Mouse (Mus musculus) layer of hippocampus, postnatal 25 days (tissue): ENCODE measurements around the gene Nsd1. TPM values are rescaled to one million over a fixed set of nuclear protein-coding genes. Genes with fewer than 3 reads are reported as not detected.

Experiments
- DNase-seq, 2 experiments: peaks; one replicate each; pipeline ENCODE4 v3.0.0; 2022; ENCODE audit warnings: mixed read lengths in 2 of 2, low spot score in 1 of 2; ENCODE audit errors: extremely low spot score in 1 of 2
- total RNA-seq, 2 experiments: library from RNA; stranded (reverse); gene quantifications; 2 replicates each; pipeline ENCODE4 v1.2.3; 2021

The Nsd1 gene
- total RNA-seq, 2 experiments from 2014 or later = 117 to 140 TPM

- DNase-seq = no peak
These were observed 118.6 kb downstream of the Nsd1 start for GRCm38 (mm10) chr13:55328171-55328570.

DNA sequence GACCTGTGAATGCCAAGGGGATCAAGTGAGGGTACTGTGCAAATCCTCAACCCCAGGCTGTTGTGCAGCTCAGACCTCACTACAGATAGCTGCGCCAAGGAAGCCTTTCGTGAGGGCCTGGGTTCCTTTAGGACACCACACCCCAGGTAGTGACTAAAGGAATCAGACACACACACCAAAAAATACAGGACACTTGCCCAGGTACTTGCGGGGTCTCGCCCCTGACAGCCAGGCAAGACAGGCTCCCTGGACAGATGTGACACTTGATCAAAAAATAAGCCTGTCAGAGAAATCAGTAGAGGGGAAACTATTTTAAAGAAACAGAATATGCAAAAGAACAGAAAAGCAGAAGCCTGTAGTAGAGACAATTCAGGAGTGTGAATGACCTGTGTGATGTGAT, 119.1 kb downstream of the Nsd1 start:
- no peak for DNase-seq

DNA sequence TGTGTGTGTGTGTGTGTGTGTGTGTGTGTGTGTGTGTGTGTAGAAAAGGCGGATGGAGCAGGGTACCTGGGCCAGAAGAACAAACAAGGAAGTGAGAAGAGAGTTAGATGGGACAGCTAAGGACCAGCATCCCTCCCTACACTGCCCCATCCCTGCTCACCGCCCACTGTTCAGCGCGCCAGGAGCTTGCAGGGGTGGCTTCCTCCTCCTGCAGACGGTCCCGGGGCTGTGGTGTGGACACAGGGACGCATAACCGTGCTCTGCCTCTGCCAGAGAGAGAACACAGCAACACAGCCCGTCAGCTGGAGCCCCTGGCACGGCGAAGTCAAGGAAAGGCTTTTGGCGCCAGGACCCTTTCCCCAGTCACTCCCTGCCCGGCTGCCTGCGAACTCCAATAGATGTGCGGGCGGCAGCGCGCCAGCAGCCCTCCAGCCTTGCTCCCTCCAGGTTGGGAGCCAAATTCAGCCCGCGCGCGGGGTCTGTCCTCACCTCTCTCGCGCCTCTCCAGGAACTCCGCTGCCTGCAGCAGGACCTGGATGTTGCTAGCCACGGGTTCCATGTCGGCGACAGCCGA, 119.6 kb downstream of the Nsd1 start:
- DNase-seq = no peak

GRCm38 (mm10) chr13:55329683-55330566, 120.3 kb downstream of the Nsd1 start, which contains the start of gene Mxd3:
Gene Mxd3, minus strand, starts transcription at chr13:55329823.
- peak; percentile 71 to 80 for DNase-seq

GRCm38 (mm10) chr13:55330567-55331400, 121.2 kb downstream of the Nsd1 start:
- no peak for DNase-seq

GRCm38 (mm10) chr13:55332331-55332730, 122.7 kb downstream of the Nsd1 start:
- no peak for DNase-seq

DNA sequence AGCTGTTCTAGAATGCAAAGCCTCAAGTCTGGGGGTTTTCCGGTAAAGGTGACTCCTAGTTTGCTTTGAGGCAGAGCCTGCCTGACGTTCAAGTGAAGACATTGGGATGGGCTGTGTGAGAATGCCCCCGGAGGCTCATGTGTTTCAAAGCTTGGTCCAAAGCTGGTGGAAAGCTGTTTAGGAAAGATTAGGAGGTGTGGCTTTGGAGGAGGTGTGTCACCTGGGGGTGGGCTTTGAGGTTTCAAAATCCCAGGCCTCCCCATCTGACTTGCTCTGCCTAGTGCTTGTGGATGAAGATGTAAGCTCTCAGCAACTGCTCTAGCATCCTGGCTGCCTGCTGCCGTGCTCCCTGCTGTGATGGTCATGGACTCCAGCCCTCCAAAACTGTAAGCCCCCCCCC, 126.1 kb downstream of the Nsd1 start:
- DNase-seq = no peak

DNA sequence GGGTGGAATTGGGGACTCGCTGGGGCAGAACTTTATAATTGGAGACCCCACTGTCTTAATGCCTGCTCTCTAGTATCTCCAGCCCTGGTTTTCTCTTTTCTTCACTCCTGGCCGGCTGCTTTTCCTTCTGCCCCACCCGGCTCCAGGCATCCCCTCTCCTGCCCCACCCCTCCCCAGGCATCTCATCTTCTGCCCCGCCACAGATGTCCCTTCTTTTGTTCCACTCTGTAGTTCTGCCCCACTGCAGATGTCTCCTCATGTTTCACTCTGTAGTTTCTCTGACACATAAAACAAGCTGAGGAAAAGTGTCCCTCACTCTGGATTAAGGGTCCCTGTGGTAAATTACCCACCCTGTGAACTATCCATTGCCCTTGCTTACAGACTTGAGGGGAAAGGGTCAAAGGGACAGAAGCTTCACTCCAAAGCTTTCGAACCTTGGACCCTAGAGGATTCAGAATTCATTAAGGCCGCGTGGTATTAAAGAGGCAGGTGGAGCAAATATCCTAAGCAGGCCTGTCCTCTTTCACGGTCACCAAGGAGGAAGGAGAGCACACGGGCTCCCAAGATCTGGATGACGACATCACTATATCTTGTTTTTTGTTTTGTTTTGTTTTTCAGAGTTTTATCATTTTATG, 127.9 kb downstream of the Nsd1 start:
- DNase-seq = no peak

DNA sequence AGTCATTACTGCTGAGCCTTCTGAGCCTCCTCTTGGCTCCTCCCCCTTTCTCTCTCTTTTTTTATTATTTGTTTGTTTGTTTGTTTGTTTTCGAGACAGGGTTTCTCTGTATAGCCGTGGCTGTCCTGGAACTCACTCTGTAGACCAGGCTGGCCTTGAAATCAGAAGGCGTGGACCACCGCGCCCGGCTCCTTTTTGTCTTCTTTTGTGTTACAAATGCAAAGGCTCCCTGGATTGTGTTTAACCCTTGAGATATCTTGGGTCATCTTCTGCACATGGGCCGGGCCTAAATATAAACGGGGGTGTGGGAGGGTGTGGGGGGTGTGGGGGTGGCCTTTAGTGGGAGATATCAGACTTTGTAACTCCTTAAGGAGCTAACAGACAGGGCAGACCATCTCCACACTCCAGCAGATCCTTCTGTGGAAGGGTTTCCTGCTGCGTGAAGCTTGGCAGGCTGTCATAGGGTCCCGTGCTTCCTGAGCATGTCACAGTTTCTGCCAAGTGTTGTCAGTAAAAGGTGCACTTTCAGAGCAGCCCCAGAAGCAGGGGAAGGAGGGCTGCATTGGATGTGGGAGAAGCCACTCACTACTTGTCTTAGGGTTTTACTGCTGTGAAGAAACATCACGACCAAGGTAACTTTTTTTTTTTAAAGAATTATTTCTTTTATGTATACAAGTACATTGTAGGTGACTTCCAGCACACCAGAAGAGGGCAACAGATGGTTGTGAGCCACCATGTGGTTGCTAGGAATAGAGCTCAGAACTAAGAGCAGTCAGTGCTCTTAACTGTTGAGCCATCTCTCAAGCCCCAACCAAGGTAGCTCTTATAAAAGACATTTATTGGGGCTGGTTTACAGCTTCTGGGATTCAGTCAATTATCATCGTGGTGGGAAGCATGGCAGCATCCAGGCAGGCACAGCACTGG, 128.8 kb downstream of the Nsd1 start:
- DNase-seq = no peak

DNA sequence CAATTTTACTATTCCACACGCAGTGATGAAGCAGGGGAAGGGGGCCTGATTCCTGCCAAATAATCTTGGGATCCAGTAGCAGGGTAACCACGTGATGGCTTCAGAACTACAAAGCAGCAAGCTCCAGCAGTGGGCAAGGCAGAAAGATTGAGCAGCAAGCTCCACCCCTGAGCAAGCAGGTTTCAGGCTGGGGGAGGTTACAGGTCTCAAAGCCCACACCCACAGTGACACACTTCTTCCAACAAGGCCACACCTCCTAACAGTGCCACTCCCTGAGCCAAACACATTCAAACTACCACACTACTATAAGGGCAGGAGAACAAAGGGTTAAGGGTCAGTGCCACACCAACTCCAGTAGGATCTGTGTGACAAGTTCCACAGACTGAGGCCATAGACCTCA, 129.7 kb downstream of the Nsd1 start:
- no peak for DNase-seq

DNA sequence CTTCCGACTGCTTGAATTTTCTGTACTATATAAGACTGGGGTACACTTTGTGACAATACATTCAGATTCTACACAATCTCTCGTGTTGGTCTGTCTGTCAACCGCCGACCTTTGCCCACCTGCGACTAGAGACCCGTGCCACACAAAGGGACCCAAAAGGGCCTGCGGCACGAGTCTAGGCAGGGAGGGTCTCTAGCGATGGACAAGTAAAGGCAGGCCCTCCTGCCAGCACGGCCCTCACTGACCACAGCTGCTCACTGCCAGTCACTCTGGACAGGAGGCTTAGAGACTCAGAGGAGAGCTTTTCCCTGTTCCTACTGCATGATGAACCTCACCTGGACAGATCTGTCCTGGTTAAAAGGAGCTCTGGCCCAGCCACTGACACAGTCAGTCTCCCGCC, 132.9 kb downstream of the Nsd1 start:
- DNase-seq = no peak

DNA sequence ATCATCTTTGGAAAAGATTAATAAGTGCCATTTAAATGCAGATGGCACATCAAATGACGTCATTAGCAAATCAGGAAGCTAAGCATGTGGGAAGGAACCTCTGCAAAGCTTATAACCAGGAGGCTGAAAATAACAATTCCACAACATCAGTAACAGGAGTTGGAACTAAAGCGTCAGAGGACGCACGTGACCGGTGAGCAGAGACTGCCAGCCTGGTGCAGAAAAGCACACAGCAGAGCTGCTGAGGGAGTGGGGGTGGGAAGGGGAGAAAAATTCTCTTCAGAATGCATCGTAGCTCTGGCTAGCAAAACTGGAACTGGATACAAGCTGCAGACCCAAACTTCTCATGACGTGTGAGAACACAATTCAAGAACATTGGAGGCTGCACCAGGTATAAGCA, 134.7 kb downstream of the Nsd1 start:
- DNase-seq = no peak

DNA sequence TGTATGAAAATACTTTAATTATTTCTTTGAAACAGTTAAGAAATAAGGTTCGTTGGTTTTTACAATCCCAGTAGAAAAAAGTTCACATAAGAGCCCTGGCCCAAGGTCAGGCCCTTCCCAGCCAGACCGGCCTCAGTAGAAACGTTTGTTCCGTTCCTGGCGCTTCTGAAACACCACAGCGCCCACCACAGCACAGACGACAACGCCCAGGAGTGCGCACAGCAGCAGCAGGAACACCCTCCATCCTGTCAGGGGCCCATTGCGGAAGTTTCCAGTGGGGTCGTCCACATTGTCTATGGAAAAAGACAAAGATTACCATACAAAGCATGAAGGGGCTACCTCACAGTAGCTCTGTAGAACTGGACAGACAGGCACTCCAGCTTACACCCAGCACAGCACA, 137.2 kb downstream of the Nsd1 start:
- DNase-seq = no peak

DNA sequence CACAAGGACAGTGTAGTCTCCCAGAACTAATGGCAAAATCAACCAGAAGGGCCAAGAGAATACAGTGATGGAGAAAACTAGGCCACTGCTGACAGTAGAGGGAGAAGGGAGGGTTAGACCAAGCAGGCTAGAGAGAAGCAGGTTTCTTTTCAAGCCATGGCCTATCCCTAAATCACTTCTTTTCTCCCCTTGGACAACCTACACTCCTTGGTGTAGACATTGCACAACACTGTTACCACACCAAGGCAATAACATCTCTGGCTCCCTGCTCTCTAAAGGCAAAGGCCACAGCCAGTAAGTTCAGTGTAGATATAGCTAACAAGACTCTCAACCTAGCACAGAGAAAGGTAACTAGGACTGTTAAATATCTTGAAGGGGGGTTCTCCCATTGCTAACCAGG, 151.6 kb downstream of the Nsd1 start:
- no peak for DNase-seq

GRCm38 (mm10) chr13:55361974-55362452, 152.4 kb downstream of the Nsd1 start:
- DNase-seq = no peak

DNA sequence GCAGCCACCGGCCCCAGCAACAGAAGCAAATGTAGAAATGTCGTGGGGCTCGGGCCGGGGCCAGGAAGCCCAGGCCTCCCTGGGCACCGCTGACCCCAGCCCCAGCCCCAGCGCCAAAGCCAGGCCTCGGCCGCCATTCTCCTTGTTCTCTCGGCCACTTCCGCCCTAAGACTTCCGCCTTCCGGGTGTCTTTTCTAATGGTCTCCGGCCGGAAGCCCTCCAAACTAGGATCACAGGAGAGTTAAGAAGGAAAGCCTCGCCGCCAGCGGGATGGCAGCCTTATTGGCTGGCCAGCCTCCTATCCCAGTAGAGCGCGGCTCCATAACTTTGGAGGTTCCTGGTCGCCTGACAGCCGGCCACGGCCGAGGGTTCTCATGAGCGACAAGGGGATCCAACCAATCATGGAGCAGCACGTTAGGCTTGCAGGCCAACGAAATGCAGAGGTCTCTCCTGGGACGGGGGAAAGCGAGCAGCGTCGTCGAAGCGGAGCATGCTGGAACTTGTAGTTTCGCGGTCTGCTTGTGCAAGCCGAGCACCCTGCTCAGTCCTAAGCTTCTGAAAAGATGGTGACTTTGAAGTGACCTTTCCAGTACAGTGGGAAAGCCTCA, 153.0 kb downstream of the Nsd1 start, which contains the start of gene Lman2:
Lman2 (minus strand) TSS at position 331 of the 608 bp plus-strand sequence.
- peak; percentile 76 to 89 for DNase-seq
